Mouse (Mus musculus): ENCODE results near the gene 2310011J03Rik.
A peak's percentile ranks its signal among the peaks of the same experiment; 100 is the strongest.

The 2310011J03Rik gene

GRCm38 (mm10) chr10:80288657-80289056 is 31.7 kb downstream of the 2310011J03Rik start:
- DNase-seq, result no peak

- DNase-seq, result no peak
Measured at GRCm38 (mm10) chr10:80288097-80288496, 32.2 kb downstream of the 2310011J03Rik start.

GRCm38 (mm10) chr10:80285222-80286070 is 34.9 kb downstream of the 2310011J03Rik start:
- DNase-seq, result no peak

DNA sequence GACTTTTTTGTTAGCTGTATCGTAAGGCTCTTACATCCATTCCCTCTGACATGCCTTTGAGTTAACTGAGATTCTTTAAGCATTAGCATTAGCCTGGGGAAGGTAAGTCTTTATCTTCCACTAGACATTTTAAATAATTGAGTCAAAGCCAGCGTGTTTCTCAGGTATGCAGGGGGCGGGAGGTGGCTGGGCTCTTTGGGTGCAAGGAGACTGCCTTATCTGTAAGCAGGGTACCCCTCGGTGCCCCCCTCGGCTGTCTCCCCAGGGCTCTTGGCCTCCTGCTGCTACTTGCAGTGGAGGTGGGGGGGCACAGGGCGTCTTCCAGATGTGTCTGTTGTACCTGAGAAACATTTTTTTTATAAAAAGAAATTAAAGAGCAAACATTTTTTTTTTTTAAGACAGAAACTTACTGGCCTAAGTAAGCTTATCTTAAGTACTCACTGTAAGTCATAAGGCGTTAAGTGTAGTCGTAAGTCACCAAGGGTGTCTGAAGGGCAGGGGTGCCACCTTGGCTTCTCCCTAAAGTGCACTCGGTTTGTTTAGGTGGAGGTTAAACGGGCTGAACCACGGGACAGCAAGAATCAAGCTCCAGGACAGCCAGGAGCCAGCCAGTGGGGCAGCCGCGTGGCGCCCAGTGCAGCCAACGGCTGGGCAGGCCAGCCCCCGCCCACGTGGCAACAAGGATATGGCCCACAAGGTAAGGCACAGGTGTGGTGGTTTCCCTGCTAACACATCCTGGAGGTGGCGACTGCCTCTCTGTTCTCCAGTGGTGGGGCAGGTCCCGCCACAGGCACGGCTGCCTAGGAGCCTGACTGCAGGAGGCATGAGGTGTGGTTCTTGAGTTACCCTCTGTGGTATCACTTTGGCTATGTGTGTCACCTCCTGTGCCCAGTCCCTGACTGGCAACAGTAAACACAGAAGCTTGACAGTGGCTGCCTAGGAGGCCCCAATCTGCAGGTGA is 37.6 kb downstream of the 2310011J03Rik start:
- no peak for DNase-seq

DNA sequence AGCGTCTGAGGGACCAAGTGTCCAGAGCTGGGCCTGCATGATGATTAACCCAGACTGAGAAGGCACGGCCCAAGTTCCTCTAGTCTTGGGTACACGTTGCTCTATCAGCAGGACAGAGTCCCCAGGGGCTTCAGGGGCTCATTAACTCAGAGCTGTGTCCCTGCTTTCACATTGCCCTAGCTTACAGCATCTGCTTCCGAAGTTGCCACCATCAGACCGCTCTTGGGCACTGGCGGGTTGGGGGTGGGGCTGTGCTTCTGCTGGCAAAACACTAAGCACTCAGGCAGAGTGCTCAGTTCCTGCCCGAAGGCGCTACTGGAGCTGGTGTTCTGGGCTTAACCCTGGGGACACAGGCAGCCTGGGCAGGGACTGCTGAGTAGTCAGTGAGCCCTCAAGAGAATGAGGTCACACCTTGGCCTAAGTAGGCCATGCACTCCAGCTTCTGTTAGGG is 38.4 kb downstream of the 2310011J03Rik start:
- no peak for DNase-seq

DNA sequence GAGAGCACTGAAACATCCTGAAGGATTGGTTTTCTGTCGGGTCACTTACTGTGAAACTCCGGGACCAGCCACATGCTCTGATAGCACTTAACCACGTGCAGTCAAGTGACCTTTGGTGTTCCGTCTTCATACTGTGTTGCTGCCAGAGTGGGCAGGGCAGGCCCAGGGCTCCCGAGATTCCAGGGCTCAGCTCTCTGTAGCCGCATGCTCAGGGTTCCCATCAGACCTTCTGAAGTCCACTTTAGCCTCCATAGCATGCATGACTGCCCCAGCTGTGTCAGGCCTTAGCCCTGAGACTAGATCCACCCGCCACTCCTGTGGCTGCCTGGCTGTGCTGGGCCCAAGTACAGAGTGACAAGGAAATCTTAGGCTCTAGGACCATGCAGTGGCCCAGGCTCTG is 39.0 kb downstream of the 2310011J03Rik start:
- peak; percentile 98 for DNase-seq

DNA sequence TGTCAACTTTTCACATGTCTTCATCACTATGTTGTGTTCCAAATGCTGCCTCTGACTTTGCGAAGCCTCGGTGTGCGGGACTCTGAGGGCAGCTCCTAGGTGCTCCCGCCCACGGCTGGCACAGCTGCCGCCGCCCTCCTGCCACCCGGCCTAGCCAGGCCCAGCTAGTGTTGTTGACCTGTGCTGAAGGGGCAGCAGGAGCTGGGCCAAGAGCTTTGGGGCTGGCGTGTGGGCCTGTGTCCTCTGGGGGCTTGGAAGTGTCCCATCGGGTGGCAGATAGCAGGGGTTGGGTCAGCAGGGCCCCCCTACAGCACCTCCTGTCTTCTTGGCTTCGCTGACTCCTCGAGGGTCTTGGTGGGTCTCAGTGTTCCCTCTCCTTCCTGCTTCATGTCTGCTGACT is 41.1 kb downstream of the 2310011J03Rik start:
- peak; percentile 93 for DNase-seq

- DNase-seq, result no peak
Measured at GRCm38 (mm10) chr10:80278390-80278789, 41.9 kb downstream of the 2310011J03Rik start.

- no peak for DNase-seq
Measured at GRCm38 (mm10) chr10:80276238-80276637, 44.1 kb downstream of the 2310011J03Rik start.

DNA sequence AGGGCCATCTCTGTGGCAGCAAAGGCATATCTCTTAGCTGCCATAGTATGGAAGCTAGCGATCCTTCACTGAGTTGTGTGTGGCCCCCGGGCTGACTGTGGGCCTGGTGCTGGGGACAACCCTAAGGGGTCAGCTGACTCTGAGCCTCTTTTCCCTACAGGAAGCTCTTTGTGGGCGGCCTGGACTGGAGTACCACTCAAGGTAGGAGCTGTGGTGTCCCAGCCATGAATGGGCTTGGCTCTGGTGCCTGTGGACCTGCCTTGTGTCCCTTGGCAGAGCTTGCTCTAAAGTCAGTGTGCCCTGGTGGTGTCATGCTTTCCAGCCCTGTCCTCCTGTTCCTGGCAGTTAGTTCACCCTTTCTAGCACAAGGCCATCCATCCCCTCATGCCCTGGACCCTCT is 46.5 kb downstream of the 2310011J03Rik start:
- peak; percentile 94 for DNase-seq

- DNase-seq, result no peak
Measured at GRCm38 (mm10) chr10:80271870-80272585, 48.3 kb downstream of the 2310011J03Rik start.

DNA sequence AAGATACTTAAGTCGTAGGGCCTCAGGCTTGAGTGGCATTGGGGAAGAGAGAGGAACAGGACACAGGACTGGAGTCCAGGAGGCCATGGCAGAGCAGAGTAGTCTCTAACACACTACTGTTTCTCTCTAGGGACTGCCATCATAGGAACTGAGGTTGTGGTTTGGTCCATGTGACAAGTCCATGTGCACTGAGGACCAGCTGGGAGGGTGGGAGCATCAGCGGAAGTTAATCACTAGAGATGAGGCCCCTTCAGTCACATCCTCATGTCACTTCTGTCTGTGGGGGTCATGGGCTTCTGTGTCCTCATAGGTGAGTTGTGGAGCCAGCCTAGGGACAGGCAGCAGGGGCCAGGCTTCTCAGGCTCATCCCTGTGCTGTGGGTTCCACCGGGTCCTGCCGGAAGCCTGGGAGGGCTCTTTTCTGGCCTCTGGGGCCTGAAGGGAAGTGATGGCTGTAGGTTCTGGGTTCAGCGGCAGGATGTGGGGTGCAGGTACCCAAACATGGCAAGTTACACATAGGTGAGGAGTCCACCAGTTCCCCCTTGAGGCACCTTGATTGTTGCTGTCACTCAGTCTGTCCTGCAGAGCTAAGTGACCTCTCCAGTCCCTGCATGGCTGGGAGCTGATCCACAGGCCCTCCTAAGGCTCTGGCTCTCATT is 49.0 kb downstream of the 2310011J03Rik start:
- peak; percentile 94 for DNase-seq

- DNase-seq, result peak; percentile 94
Measured at GRCm38 (mm10) chr10:80270734-80271181, 49.6 kb downstream of the 2310011J03Rik start.

GRCm38 (mm10) chr10:80270099-80270498 is 50.2 kb downstream of the 2310011J03Rik start:
- no peak for DNase-seq

Data from heart, adult 11 months (tissue).